30 mouse cellular contexts compared by ENCODE assay signal in genomic region chr7:46852666-46853065, GRCm38 (mm10). TPM values are rescaled to one million over a fixed set of nuclear protein-coding genes. Genes with fewer than 3 reads are reported as not detected.
"Had no signal": no experiment of that assay in that cellular context is flagged by ENCODE, and none has a peak within 500 bp of the region (broad histone marks: within the 10 kb centered on the region; RNA-seq: fewer than 3 reads in every experiment).

No protein-coding gene starts in this region.

- H3K27ac ChIP-seq: gastrocnemius, adult 2 months; heart, adult 2 months; heart, embryonic 13.5 days; heart, embryonic 15.5 days; hindbrain, embryonic 13.5 days; hindbrain, embryonic 15.5 days; hindbrain, postnatal 0 days; limb, embryonic 13.5 days; limb, embryonic 15.5 days; liver, embryonic 12.5 days; liver, embryonic 14.5 days had no signal

- H3K9me3 ChIP-seq: heart, embryonic 13.5 days; heart, embryonic 15.5 days; hindbrain, embryonic 13.5 days; hindbrain, embryonic 15.5 days; limb, embryonic 13.5 days; limb, embryonic 15.5 days; liver, embryonic 12.5 days had no signal

- H3K27me3 ChIP-seq: heart, embryonic 13.5 days; heart, embryonic 15.5 days; hindbrain, embryonic 13.5 days; hindbrain, embryonic 15.5 days; limb, embryonic 13.5 days; limb, embryonic 15.5 days; liver, embryonic 12.5 days had no signal

- DNase-seq: gastrocnemius, adult 2 months; gastrocnemius, postnatal 10 days; gastrocnemius, postnatal 25 days; heart, adult 11 months; heart, adult 2 months; heart, postnatal 14 days; heart, postnatal 36 days; kidney, adult 18-20 months; kidney, postnatal 10 days; layer of hippocampus, adult 9-11 months; layer of hippocampus, postnatal 36 days; left cerebral cortex, postnatal 4 days had no signal

- H3K9ac ChIP-seq: heart, embryonic 13.5 days; heart, embryonic 15.5 days; hindbrain, embryonic 13.5 days; hindbrain, embryonic 15.5 days; limb, embryonic 13.5 days; limb, embryonic 15.5 days; liver, embryonic 12.5 days; liver, embryonic 14.5 days had no signal

- H3K4me2 ChIP-seq: heart, embryonic 11.5 days; heart, embryonic 13.5 days; heart, embryonic 15.5 days; hindbrain, embryonic 13.5 days; hindbrain, embryonic 15.5 days; limb, embryonic 13.5 days; limb, embryonic 15.5 days; liver, embryonic 12.5 days had no signal

- ATAC-seq: forebrain, embryonic 16.5 days; hindbrain, postnatal 0 days; intestine, embryonic 16.5 days; liver, embryonic 12.5 days had no signal

- H3K4me3 ChIP-seq: gastrocnemius, adult 2 months; heart, adult 2 months; heart, embryonic 13.5 days; heart, embryonic 15.5 days; hindbrain, embryonic 13.5 days; hindbrain, embryonic 15.5 days; limb, embryonic 13.5 days; limb, embryonic 15.5 days; liver, embryonic 12.5 days had no signal

RNA-seq across cellular contexts. Expression of gene Ldhc, which starts 8.3 kb away (rescaled TPM):
- polyA plus RNA-seq: frontal cortex, adult 2 months; heart, embryonic 11.5 days; heart, embryonic 13.5 days; heart, embryonic 15.5 days; heart, postnatal 0 days; hindbrain, embryonic 11.5 days; intestine, embryonic 14.5 days; intestine, embryonic 16.5 days; large intestine, adult 2 months; limb, embryonic 13.5 days; liver, adult 2 months had no signal
